Mouse (Mus musculus): Measurements from ENCODE around the gene Arv1. TPM values are rescaled to one million over a fixed set of nuclear protein-coding genes. Genes with fewer than 3 reads are reported as not detected.
A peak's percentile ranks its signal among the peaks of the same experiment; 100 is the strongest.

The Arv1 gene
- total and polyA plus RNA-seq, 3 experiments = 11.9 to 24.1 TPM; not detected in 1

- Histone ChIP-seq H3K4me1 (ENCODE audit: control insufficient read depth in 1 of 2, insufficient read depth in 2 of 2, low read length in 2 of 2) (peaks cover 4 to 6% of the 10 kb centered on the region in 2 experiments; a peak in 3 of 4 replicates), H3K4me3 (ENCODE audit: control insufficient read depth in 1 of 2, insufficient read depth in 1 of 2, low read depth in 2 of 2, low read length in 2 of 2) (no peak overlapping the region), H3K27me3 (ENCODE audit: control insufficient read depth in 1 of 2, insufficient read depth in 2 of 2, low read length in 2 of 2) (no peaks in the 10 kb centered on the region), H3K79me2 (ENCODE audit: control insufficient read depth, insufficient read depth, low read length, poor library complexity) (no peaks in the 10 kb centered on the region), H3K9ac (ENCODE audit: control insufficient read depth, low read depth, low read length, poor library complexity, severe bottlenecking) (no peak overlapping the region), H3K27ac (ENCODE audit: control insufficient read depth, low read depth, low read length) (no peak overlapping the region), H3K9me3 (replicated peaks; ENCODE audit: insufficient read depth, low read length) (no peaks in the 10 kb centered on the region), H3K36me3 (ENCODE audit: control insufficient read depth in 1 of 2, insufficient read depth in 2 of 2, low read length in 2 of 2) (peaks cover 0 to 3% of the 10 kb centered on the region in 2 experiments)
- no peak for DNase-seq (ENCODE audit: low read depth, low spot score)
- TF ChIP-seq MYB (IDR thresholded peaks at IDR 0.05; ENCODE audit: low read depth, low read length) (no peak), MAX (IDR thresholded peaks at IDR 0.05; ENCODE audit: low read length) (no peak), JUND (IDR thresholded peaks at IDR 0.05; ENCODE audit: low read depth, low read length) (no peak), ZMIZ1 (IDR thresholded peaks at IDR 0.05; ENCODE audit: low read depth, low read length) (no peak), BHLHE40 (IDR thresholded peaks at IDR 0.05; ENCODE audit: borderline replicate concordance, low read depth, low read length) (no peak), CHD1 (IDR thresholded peaks at IDR 0.05; ENCODE audit: low read depth, low read length) (no peak), TAL1 (IDR thresholded peaks at IDR 0.05; ENCODE audit: low read length) (no peak), MYC (IDR thresholded peaks at IDR 0.05; ENCODE audit: low read depth, low read length) (no peak), CTCF (IDR thresholded peaks at IDR 0.05 in 2 of 3, conservative IDR thresholded peaks at IDR 0.05 in 1 of 3; ENCODE audit: control insufficient read depth in 1 of 3, insufficient read depth in 1 of 3, low read depth in 2 of 3, low read length in 3 of 3, poor library complexity in 1 of 3, severe bottlenecking in 1 of 3) (no peak), SIN3A (IDR thresholded peaks at IDR 0.05; ENCODE audit: low read length) (no peak), ZC3H11A (IDR thresholded peaks at IDR 0.05; ENCODE audit: low read depth, low read length) (no peak), ZNF384 (IDR thresholded peaks at IDR 0.05; ENCODE audit: low read depth, low read length) (no peak), KAT2A (conservative IDR thresholded peaks at IDR 0.05; ENCODE audit: low read depth, low read length) (no peak), MXI1 (IDR thresholded peaks at IDR 0.05; ENCODE audit: low read depth, low read length) (no peak), USF2 (IDR thresholded peaks at IDR 0.05; ENCODE audit: borderline replicate concordance in 1 of 2, insufficient read depth in 1 of 2, low read depth in 1 of 2, low read length in 2 of 2) (no peak), ZKSCAN1 (IDR thresholded peaks at IDR 0.05; ENCODE audit: low read depth, low read length) (no peak), E2F4 (IDR thresholded peaks at IDR 0.05; ENCODE audit: borderline replicate concordance, low read depth, low read length) (no peak)
Measured at GRCm38 (mm10) chr8:124705823-124706222, 16.1 kb upstream of the Arv1 start.

GRCm38 (mm10) chr8:124713207-124713606 lies 8.7 kb upstream of the Arv1 start:
- Histone ChIP-seq H3K4me3 (ENCODE audit: control insufficient read depth in 1 of 2, insufficient read depth in 1 of 2, low read depth in 2 of 2, low read length in 2 of 2) (no peak overlapping the region), H3K27me3 (ENCODE audit: control insufficient read depth in 1 of 2, insufficient read depth in 2 of 2, low read length in 2 of 2) (no peaks in the 10 kb centered on the region), H3K79me2 (ENCODE audit: control insufficient read depth, insufficient read depth, low read length, poor library complexity) (no peaks in the 10 kb centered on the region), H3K9ac (ENCODE audit: control insufficient read depth, low read depth, low read length, poor library complexity, severe bottlenecking) (no peak overlapping the region), H3K36me3 (ENCODE audit: control insufficient read depth in 1 of 2, insufficient read depth in 2 of 2, low read length in 2 of 2) (peaks cover 0 to 3% of the 10 kb centered on the region in 2 experiments; a peak in 2 of 4 replicates), H3K9me3 (replicated peaks; ENCODE audit: insufficient read depth, low read length) (no peaks in the 10 kb centered on the region), H3K4me1 (ENCODE audit: control insufficient read depth in 1 of 2, insufficient read depth in 2 of 2, low read length in 2 of 2) (peaks cover 0 to 1% of the 10 kb centered on the region in 2 experiments; a peak in 1 of 4 replicates), H3K27ac (ENCODE audit: control insufficient read depth, low read depth, low read length) (no peak overlapping the region)
- no peak for DNase-seq (ENCODE audit: low read depth, low spot score)
- TF ChIP-seq HCFC1 (IDR thresholded peaks at IDR 0.05; ENCODE audit: low read depth, low read length) (no peak), EP300 (IDR thresholded peaks at IDR 0.05; ENCODE audit: low read depth in 1 of 2, low read length in 2 of 2) (peak in 1 of 2 experiments; percentile 43; a peak in 1 of 4 replicates), GATA1 (IDR thresholded peaks at IDR 0.05; ENCODE audit: low read depth, low read length) (peak; percentile 36; the same call in 1 of the 2 replicates), UBTF (IDR thresholded peaks at IDR 0.05; ENCODE audit: borderline replicate concordance, insufficient read depth, low read depth, low read length) (no peak), ZKSCAN1 (IDR thresholded peaks at IDR 0.05; ENCODE audit: low read depth, low read length) (no peak), TCF12 (IDR thresholded peaks at IDR 0.05; ENCODE audit: low read depth, low read length) (peak; percentile 41; the same call in 1 of the 2 replicates)

Data from MEL (cell line).